Mouse (Mus musculus) forebrain, embryonic 16.5 days (tissue): Measurements from ENCODE around the gene Tedc2. TPM values are rescaled to one million over a fixed set of nuclear protein-coding genes. Genes with fewer than 3 reads are reported as not detected.
A peak's percentile ranks its signal among the peaks of the same experiment; 100 is the strongest.

Experiments used
- ATAC-seq: fragments of 200-750 bp; cut with Nextera tagmentation; 2 replicates; pipeline ENCODE4 v1.8.0; 2017; ENCODE audit warnings: mild to moderate bottlenecking, moderate library complexity
- H3K27ac ChIP-seq: fragments of 300-500 bp; sonication (generic); 2 replicates; pipeline ENCODE4 v1.5.1; 2014; ENCODE audit warnings: low read length, control low read depth
- H3K27me3 ChIP-seq: fragments of 300-500 bp; sonication (generic); replicated peaks from 2 replicates; pipeline ENCODE4 v1.6.1; 2014; ENCODE audit warnings: low read length; ENCODE audit not compliant: control insufficient read depth, insufficient read depth
- H3K36me3 ChIP-seq: fragments of 300-500 bp; sonication (generic); 2 replicates; pipeline ENCODE4 v1.6.1; 2014; ENCODE audit not compliant: control insufficient read depth, insufficient read depth
- H3K4me1 ChIP-seq: fragments of 300-500 bp; sonication (generic); replicated peaks from 2 replicates; pipeline ENCODE4 v1.6.1; 2014; ENCODE audit warnings: low read length; ENCODE audit not compliant: control insufficient read depth, insufficient read depth
- H3K4me2 ChIP-seq: fragments of 300-500 bp; sonication (generic); 2 replicates; pipeline ENCODE4 v1.6.1; 2014; ENCODE audit warnings: mild to moderate bottlenecking, low read length, control low read depth
- H3K4me3 ChIP-seq: fragments of 300-500 bp; sonication (generic); replicated peaks from 2 replicates; pipeline ENCODE4 v1.5.1; 2014; ENCODE audit warnings: mild to moderate bottlenecking, low read length, control low read depth
- H3K9ac ChIP-seq: fragments of 300-500 bp; sonication (generic); replicated peaks from 2 replicates; pipeline ENCODE4 v1.6.1; 2014; ENCODE audit warnings: low read depth, low read length, control low read depth
- H3K9me3 ChIP-seq: fragments of 300-500 bp; sonication (generic); 2 replicates; pipeline ENCODE4 v1.6.1; 2016; ENCODE audit warnings: low read length; ENCODE audit not compliant: control insufficient read depth
- WGBS: fragments of 180-500 bp; shearing (Covaris S2); extraction: QIAGEN DNeasy Blood & Tissue Kit; methylation state at CpG from one replicate; pipeline ENCODE4 v1.1.7; 2014; 5-methylcytosine and 5-hydroxymethylcytosine counted together
- polyA plus RNA-seq: library from polyadenylated mRNA; unstranded; fragments of >200 nt; fragmentation: Nextera tagmentation; extraction: Ambion mirVana; gene quantifications from 2 replicates; pipeline ENCODE4 v1.2.1, GENCODE M21; 2015

The Tedc2 gene
- polyA plus RNA-seq, 1 experiment from 2014 or later, result 12.2 TPM

DNA sequence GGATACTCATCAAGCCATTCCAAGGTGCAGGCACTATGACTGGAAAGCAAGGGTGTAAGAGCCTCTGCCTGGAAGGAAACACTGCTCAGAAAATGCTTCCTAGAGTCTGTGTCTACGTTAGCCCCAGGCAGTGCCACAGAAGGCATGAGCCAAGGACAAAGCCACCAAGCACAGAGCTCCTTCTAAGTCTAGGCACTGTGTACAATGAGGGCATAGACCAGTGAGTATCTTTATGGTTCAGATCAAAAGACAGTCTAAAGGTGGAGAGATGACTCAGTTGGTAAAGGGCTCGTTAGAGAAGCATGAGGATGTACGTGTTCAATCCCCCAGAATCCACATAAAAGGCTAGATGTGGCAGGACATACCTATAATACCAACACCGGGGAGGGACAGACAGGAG, 19.6 kb downstream of the Tedc2 start:
- Histone ChIP-seq H3K4me2 (no peak overlapping the region), H3K36me3 (no peaks in the 10 kb centered on the region), H3K27ac (no peak overlapping the region), H3K27me3 (no peaks in the 10 kb centered on the region), H3K9me3 (no peaks in the 10 kb centered on the region), H3K9ac (no peak overlapping the region), H3K4me3 (no peak overlapping the region), H3K4me1 (peaks cover 47% of the 10 kb centered on the region)
- WGBS, result 64% methylated on average over 4 of the region's 4 CpGs
- ATAC-seq, result no peak

DNA sequence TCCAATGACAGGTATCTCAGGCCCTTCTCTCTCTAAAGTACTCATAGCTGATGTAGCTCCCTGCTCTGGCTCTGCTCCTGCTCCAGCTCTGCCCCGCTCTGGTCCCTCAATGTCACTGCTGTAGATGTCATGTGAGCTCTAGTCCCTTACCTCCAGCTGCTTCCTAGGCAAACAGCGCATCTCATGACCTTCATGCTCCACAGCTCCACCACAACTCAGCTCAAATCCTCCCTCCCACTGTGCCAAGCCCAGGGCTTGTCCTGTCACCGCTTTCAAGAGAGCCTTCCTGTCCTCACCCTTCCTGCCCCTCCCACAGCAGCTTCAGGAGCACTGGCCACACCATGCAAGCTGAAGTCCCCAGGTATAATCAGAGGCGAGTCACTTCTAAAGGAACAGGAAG, 20.9 kb downstream of the Tedc2 start:
- H3K4me1 ChIP-seq, result peaks cover 39% of the 10 kb centered on the region
- H3K27me3 ChIP-seq, result no peaks in the 10 kb centered on the region
- no peak overlapping the region for H3K9ac ChIP-seq
- no peak overlapping the region for H3K4me2 ChIP-seq
- ATAC-seq, result no peak
- no peak overlapping the region for H3K4me3 ChIP-seq
- 84% methylated on average over 4 of the region's 4 CpGs for WGBS
- H3K9me3 ChIP-seq, result no peaks in the 10 kb centered on the region
- no peak overlapping the region for H3K27ac ChIP-seq
- H3K36me3 ChIP-seq, result no peaks in the 10 kb centered on the region

DNA sequence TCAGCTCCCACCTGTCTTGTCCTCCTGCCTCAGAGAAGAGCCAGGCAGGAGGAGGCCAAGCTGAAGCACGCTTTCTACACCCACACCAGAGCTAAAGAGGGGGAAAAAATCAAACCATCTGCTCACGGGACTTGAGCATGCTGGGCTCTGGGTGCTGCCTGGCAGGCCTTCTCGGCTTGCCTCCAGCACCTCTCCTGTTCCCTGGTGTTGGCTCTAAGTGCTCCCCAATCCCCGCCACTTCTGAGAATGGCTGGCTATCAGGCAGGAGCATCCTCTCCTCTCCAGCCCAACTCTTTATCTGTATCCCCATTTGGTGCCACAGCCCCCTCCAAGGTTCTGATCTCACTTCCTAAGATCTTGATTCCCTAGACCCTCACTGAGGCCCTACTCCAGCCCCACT, 21.4 kb downstream of the Tedc2 start:
- Histone ChIP-seq H3K36me3 (no peaks in the 10 kb centered on the region), H3K4me3 (no peak overlapping the region), H3K4me2 (no peak overlapping the region), H3K4me1 (peaks cover 34% of the 10 kb centered on the region), H3K27ac (peak overlapping the region; percentile 77), H3K27me3 (no peaks in the 10 kb centered on the region), H3K9ac (no peak overlapping the region), H3K9me3 (no peaks in the 10 kb centered on the region)
- 73% methylated on average over 4 of the region's 4 CpGs for WGBS
- peak; percentile 69 for ATAC-seq

DNA sequence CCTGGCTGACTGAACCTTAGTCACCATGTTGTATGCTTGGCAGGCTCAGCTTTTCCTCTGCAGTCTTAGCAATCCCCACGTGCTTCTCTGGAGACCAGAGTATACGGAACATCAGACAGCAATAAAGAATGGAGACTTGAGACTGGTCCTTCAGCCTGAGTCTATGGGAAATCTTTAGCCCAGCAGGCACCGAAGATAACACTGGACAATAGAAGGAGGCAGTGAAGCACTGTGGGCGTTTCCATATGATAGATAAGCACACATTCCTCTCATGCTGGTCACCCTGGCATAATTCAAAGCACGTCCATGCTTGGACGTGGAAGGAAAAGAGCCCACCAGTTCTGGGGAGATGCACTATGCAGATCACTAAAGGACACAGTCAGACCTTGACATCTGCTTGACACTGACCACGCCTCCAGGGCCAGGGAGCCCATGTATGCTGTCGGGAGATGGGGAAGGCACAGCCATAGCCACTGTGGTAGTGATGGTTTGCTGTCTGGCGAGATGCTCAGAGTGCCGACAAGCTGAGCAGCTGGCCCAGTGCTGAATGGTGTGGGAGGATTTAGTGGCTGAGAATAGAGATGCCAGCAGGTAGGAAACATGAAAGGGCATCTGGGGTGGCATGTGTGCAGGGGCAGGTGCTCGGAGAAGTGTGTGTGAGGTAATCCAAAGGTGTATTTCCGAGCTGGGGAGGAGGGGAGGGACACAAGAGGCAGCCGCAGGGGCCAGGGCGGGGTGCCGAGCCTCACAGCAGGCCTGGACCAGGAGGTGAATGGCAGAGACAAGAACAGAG, 23.4 kb downstream of the Tedc2 start:
- H3K9me3 ChIP-seq, result no peaks in the 10 kb centered on the region
- no peaks in the 10 kb centered on the region for H3K36me3 ChIP-seq
- no peak overlapping the region for H3K4me3 ChIP-seq
- no peak overlapping the region; the same call in 1 of the 2 replicates for H3K9ac ChIP-seq
- H3K27me3 ChIP-seq, result no peaks in the 10 kb centered on the region
- no peak overlapping the region for H3K4me2 ChIP-seq
- 71% methylated on average over 15 of the region's 15 CpGs for WGBS
- peaks cover 19% of the 10 kb centered on the region for H3K4me1 ChIP-seq
- ATAC-seq, result no peak
- H3K27ac ChIP-seq, result no peak overlapping the region

DNA sequence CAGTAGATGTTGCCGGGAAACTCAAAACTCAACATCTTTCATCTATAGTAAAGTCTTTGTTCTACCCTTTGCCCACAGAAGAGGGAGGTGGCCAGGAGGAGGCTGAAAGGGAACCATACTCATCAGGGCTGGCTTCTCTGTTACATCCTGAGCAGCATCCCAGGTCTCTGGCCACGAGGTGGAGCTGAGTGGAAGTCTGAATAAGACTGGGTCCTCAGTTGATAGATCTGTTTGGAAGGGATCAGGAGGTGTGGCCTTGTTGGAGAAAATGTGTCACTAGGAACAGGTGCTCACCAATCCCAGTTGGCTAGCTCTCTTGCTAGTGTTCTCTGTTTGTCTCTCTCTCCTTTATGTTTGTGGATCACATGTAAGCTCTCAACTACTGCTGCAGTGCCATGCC, 25.3 kb downstream of the Tedc2 start:
- WGBS, result 63% methylated on average over 2 of the region's 2 CpGs
- Histone ChIP-seq H3K4me2 (no peak overlapping the region), H3K27ac (no peak overlapping the region), H3K9me3 (no peaks in the 10 kb centered on the region), H3K9ac (no peak overlapping the region), H3K27me3 (no peaks in the 10 kb centered on the region), H3K4me3 (no peak overlapping the region), H3K4me1 (peaks cover 12% of the 10 kb centered on the region; the same call in 1 of the 2 replicates), H3K36me3 (no peaks in the 10 kb centered on the region)
- no peak for ATAC-seq

DNA sequence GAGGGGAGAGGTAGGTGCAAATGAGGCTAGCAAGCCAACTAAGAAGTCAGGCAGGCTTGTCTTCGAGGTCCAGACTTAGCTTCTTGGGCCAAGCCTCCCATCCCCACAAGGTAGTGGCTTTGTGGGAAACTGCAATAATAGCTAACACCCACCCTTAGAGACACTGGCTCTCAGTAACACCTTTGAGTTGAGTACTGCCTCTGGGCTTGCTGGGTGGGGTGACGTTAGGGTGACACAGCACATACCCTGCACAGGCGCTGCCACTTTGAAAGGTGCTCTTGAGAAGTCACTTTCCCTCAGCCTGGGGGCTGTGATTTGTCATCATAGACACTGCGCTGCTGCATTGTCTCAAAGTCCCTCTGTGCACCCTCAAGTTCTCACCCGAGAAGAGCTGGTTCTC, 26.9 kb downstream of the Tedc2 start:
- no peak for ATAC-seq
- Histone ChIP-seq H3K4me2 (no peak overlapping the region), H3K27me3 (no peaks in the 10 kb centered on the region), H3K27ac (no peak overlapping the region), H3K9ac (no peak overlapping the region), H3K9me3 (no peaks in the 10 kb centered on the region), H3K4me1 (peaks cover 3% of the 10 kb centered on the region; the same call in 1 of the 2 replicates), H3K4me3 (no peak overlapping the region), H3K36me3 (no peaks in the 10 kb centered on the region)
- 92% methylated on average over 5 of the region's 5 CpGs for WGBS

DNA sequence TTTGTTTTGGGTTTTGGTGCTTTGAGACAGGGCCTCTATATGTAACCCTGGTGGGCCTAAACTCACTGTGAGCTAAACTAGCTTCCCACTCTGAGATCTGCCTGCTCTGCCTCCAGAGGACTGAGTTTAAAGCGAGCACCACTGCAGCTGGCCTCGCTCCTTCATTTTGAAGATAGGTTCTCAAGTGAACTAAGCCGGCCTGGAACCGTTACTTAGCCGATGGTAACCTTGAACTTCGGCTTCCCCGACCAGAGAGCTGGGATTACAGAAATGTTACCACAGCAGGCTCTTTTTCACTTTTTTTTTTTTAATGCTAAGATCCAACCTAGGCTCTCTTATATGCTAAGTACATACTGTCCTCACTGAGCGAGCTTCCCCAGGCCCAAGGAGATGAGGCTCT, 27.4 kb downstream of the Tedc2 start:
- Histone ChIP-seq H3K4me1 (peaks cover 3% of the 10 kb centered on the region; the same call in 1 of the 2 replicates), H3K4me2 (no peak overlapping the region), H3K9me3 (no peaks in the 10 kb centered on the region), H3K27ac (no peak overlapping the region), H3K27me3 (no peaks in the 10 kb centered on the region), H3K4me3 (no peak overlapping the region), H3K36me3 (peaks cover 2% of the 10 kb centered on the region; the same call in 1 of the 2 replicates), H3K9ac (no peak overlapping the region)
- 89% methylated on average over 8 of the region's 8 CpGs for WGBS
- no peak for ATAC-seq

DNA sequence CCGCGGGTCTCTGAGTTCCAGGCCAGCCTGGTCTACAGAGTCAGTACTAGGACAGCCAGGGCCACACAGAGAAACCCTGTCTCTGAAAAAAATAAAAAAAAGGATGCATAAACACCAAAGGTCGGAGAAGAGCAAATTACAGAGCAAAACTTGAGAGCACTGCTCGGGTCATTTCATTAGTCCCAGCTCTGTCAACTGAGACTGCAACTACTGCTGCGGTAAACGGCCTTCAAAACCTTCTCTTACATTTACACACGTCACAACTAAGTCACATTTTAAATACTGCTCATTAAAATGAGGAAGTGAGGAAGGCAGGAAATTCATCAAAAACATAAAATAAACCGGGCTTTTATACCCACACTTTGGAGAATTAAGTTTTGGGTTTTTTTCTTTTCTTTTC, 27.8 kb downstream of the Tedc2 start:
- no peak for ATAC-seq
- Histone ChIP-seq H3K9me3 (no peaks in the 10 kb centered on the region), H3K27ac (no peak overlapping the region), H3K9ac (no peak overlapping the region), H3K4me3 (no peak overlapping the region), H3K4me1 (peaks cover 3% of the 10 kb centered on the region; the same call in 1 of the 2 replicates), H3K4me2 (no peak overlapping the region), H3K27me3 (no peaks in the 10 kb centered on the region), H3K36me3 (peaks cover 2% of the 10 kb centered on the region; the same call in 1 of the 2 replicates)
- WGBS, result 85% methylated on average over 8 of the region's 8 CpGs

DNA sequence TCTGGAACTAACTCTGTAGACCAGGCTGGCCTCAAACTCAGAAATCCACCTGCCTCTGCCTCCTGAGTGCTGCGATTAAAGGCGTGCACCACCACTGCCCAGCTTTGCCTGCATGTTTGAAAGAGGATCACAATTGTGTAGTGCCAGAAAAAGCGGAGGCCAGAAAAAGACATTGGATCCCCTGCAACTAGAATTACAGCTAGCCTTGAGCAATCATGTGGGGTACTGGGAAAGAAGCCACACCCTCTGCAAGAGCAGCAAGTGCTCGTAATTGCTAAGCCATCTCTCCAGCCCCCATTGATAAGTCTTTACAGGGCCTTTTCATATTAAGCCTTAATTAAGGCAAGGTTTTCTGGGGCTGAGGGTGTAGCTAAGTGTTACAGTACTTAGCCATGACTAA, 29.2 kb downstream of the Tedc2 start:
- H3K9ac ChIP-seq, result no peak overlapping the region
- peaks cover 2% of the 10 kb centered on the region; the same call in 1 of the 2 replicates for H3K36me3 ChIP-seq
- no peak for ATAC-seq
- H3K9me3 ChIP-seq, result no peaks in the 10 kb centered on the region
- H3K4me3 ChIP-seq, result no peak overlapping the region
- no peak overlapping the region for H3K4me2 ChIP-seq
- 62% methylated on average over 4 of the region's 4 CpGs for WGBS
- H3K4me1 ChIP-seq, result no peaks in the 10 kb centered on the region
- H3K27me3 ChIP-seq, result no peaks in the 10 kb centered on the region
- no peak overlapping the region for H3K27ac ChIP-seq
